Mouse (Mus musculus) thymus, postnatal 4 days (tissue): ENCODE measurements around the gene Dzip1.

Source experiments
- DNase-seq: peaks from one replicate; pipeline ENCODE4 v3.0.0; 2021

Gene Dzip1

GRCm38 (mm10) chr14:118922251-118922650, 3.0 kb downstream of the Dzip1 start:
- no peak for DNase-seq

- no peak for DNase-seq
Measured at GRCm38 (mm10) chr14:118920654-118921053, 4.6 kb downstream of the Dzip1 start.

- DNase-seq, result no peak
Measured at GRCm38 (mm10) chr14:118919025-118919424, 6.2 kb downstream of the Dzip1 start.

- DNase-seq, result no peak
Measured at GRCm38 (mm10) chr14:118913651-118914050, 11.6 kb downstream of the Dzip1 start.

- no peak for DNase-seq
Measured at GRCm38 (mm10) chr14:118911521-118911920, 13.7 kb downstream of the Dzip1 start.

- DNase-seq, result peak; percentile 76
Measured at GRCm38 (mm10) chr14:118910332-118911222, 14.7 kb downstream of the Dzip1 start.

GRCm38 (mm10) chr14:118909872-118910271, 15.4 kb downstream of the Dzip1 start:
- no peak for DNase-seq

- no peak for DNase-seq
Measured at GRCm38 (mm10) chr14:118907592-118907991, 17.7 kb downstream of the Dzip1 start.

- DNase-seq, result no peak
Measured at GRCm38 (mm10) chr14:118903867-118904562, 21.2 kb downstream of the Dzip1 start.

GRCm38 (mm10) chr14:118903397-118903796, 21.9 kb downstream of the Dzip1 start:
- no peak for DNase-seq

GRCm38 (mm10) chr14:118900911-118901310, 24.3 kb downstream of the Dzip1 start:
- DNase-seq, result no peak

- peak; percentile 29 for DNase-seq
Measured at GRCm38 (mm10) chr14:118899940-118900339, 25.3 kb downstream of the Dzip1 start.

- no peak for DNase-seq
Measured at GRCm38 (mm10) chr14:118895655-118896054, 29.6 kb downstream of the Dzip1 start.

GRCm38 (mm10) chr14:118895228-118895627, 30.0 kb downstream of the Dzip1 start:
- DNase-seq, result no peak

- DNase-seq, result no peak
Measured at GRCm38 (mm10) chr14:118890101-118890500, 35.2 kb downstream of the Dzip1 start.

- no peak for DNase-seq
Measured at GRCm38 (mm10) chr14:118884250-118884556, 41.1 kb downstream of the Dzip1 start.

GRCm38 (mm10) chr14:118883344-118884249, 41.7 kb downstream of the Dzip1 start:
- DNase-seq, result no peak

- DNase-seq, result no peak
Measured at GRCm38 (mm10) chr14:118880696-118881095, 44.6 kb downstream of the Dzip1 start.

- no peak for DNase-seq
Measured at GRCm38 (mm10) chr14:118878346-118878910, 46.8 kb downstream of the Dzip1 start.

GRCm38 (mm10) chr14:118874786-118875415, 50.4 kb downstream of the Dzip1 start:
- DNase-seq, result no peak

GRCm38 (mm10) chr14:118874126-118874525, 51.1 kb downstream of the Dzip1 start:
- DNase-seq, result no peak

- no peak for DNase-seq
Measured at GRCm38 (mm10) chr14:118869712-118870111, 55.5 kb downstream of the Dzip1 start.
